Mouse (Mus musculus) G1E-ER4 (cell line): Measurements from ENCODE around the gene Cdrt4. TPM values are rescaled to one million over a fixed set of nuclear protein-coding genes. Genes with fewer than 3 reads are reported as not detected.

Source experiments
- GATA1 ChIP-seq: IDR thresholded peaks from one replicate; pipeline ENCODE4 v1.8.0; 2012; ENCODE audit warnings: low read length, inconsistent platforms
- polyA plus RNA-seq: library from polyadenylated mRNA; stranded (reverse); fragments of >175 nt; gene quantifications from 2 replicates; pipeline ENCODE4 v1.2.3, GENCODE M21; 2012

Cdrt4 gene
- polyA plus RNA-seq, 1 experiment = not detected

- no peak for TF ChIP-seq GATA1
These were observed 30.7 kb downstream of the Cdrt4 start for GRCm38 (mm10) chr11:62981729-62982128.

GRCm38 (mm10) chr11:62983793-62984192 is 32.8 kb downstream of the Cdrt4 start:
- TF ChIP-seq GATA1 = no peak

- no peak for TF ChIP-seq GATA1
These were observed 33.4 kb downstream of the Cdrt4 start for GRCm38 (mm10) chr11:62984365-62984764.

GRCm38 (mm10) chr11:62985075-62985474 is 34.1 kb downstream of the Cdrt4 start:
- no peak for TF ChIP-seq GATA1

GRCm38 (mm10) chr11:62986578-62986977 is 35.6 kb downstream of the Cdrt4 start:
- no peak for TF ChIP-seq GATA1

GRCm38 (mm10) chr11:62990150-62990685 is 39.2 kb downstream of the Cdrt4 start:
- TF ChIP-seq GATA1 = no peak

- TF ChIP-seq GATA1 = no peak
These were observed 39.8 kb downstream of the Cdrt4 start for GRCm38 (mm10) chr11:62990811-62991210.

GRCm38 (mm10) chr11:62992545-62993242 is 41.7 kb downstream of the Cdrt4 start:
- TF ChIP-seq GATA1 = no peak

- TF ChIP-seq GATA1 = no peak
These were observed 44.2 kb downstream of the Cdrt4 start for GRCm38 (mm10) chr11:62995066-62995754.

GRCm38 (mm10) chr11:62995755-62996521 is 44.9 kb downstream of the Cdrt4 start:
- no peak for TF ChIP-seq GATA1

GRCm38 (mm10) chr11:62996522-62996898 is 45.5 kb downstream of the Cdrt4 start:
- no peak for TF ChIP-seq GATA1

- no peak for TF ChIP-seq GATA1
These were observed 46.2 kb downstream of the Cdrt4 start for GRCm38 (mm10) chr11:62997039-62997717.

- TF ChIP-seq GATA1 = no peak
These were observed 46.8 kb downstream of the Cdrt4 start for GRCm38 (mm10) chr11:62997718-62998281.

- TF ChIP-seq GATA1 = no peak
These were observed 49.1 kb downstream of the Cdrt4 start for GRCm38 (mm10) chr11:63000126-63000525.

GRCm38 (mm10) chr11:63004617-63005016 is 53.6 kb downstream of the Cdrt4 start:
- no peak for TF ChIP-seq GATA1
